Mouse (Mus musculus) stomach, postnatal 0 days (tissue): Measurements from ENCODE around the gene Polr2l.

Experiments
- CTCF ChIP-seq: IDR thresholded peaks from 2 replicates; pipeline ENCODE4 v1.5.1; 2016; ENCODE audit warnings: antibody characterized with exemption, low read depth, mild to moderate bottlenecking, moderate library complexity
- EP300 ChIP-seq: optimal IDR thresholded peaks from 2 replicates; pipeline ENCODE3; 2016; ENCODE audit warnings: antibody characterized with exemption

DNA sequence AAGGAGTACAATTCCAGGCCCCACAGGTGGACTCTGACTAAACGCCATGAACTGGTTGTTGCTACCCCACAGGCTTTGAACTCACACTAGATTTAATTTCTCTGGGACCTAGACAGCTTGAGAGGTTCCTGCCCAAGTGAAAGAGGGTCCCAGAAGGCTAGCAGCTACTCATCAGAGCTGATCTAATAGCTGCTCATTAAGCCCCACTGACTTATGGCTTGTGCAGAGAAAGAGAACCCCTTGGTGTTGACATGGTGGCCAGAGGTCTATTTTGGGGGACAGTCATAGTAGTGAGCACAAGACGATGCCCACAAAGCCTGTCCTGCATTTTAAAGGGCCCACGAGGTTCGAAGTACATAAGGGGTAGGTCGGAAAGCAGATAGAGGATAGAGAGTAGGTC is 772 bp downstream of the Polr2l start:
- TF ChIP-seq EP300: no peak
- no peak for TF ChIP-seq CTCF
